Mouse (Mus musculus) heart, postnatal 0 days (tissue): ENCODE data around the gene Agap1. TPM values are rescaled to one million over a fixed set of nuclear protein-coding genes. Genes with fewer than 3 reads are reported as not detected.
A peak's percentile ranks its signal among the peaks of the same experiment; 100 is the strongest.

Experiments
- ATAC-seq: fragments of 200-750 bp; cut with Nextera tagmentation; 2 replicates; pipeline ENCODE4 v1.8.0; 2017; ENCODE audit warnings: low read depth, moderate number of reproducible peaks, moderate library complexity; ENCODE audit not compliant: insufficient read depth
- DNase-seq: peaks from one replicate; pipeline ENCODE4 v3.0.0-alpha.2; 2016; ENCODE audit warnings: low spot score
- H3K27ac ChIP-seq: fragments of 300-500 bp; sonication (generic); 2 replicates; pipeline ENCODE4 v1.5.1; 2014; ENCODE audit warnings: low read depth, mild to moderate bottlenecking
- H3K27me3 ChIP-seq: fragments of 300-500 bp; sonication (generic); 2 replicates; pipeline ENCODE4 v1.6.1; 2014; ENCODE audit warnings: low read length, mixed read lengths; ENCODE audit not compliant: control insufficient read depth, insufficient read depth
- H3K36me3 ChIP-seq: fragments of 300-500 bp; sonication (generic); replicated peaks from 2 replicates; pipeline ENCODE4 v1.6.1; 2014; ENCODE audit warnings: low read length, mixed read lengths; ENCODE audit not compliant: control insufficient read depth, insufficient read depth
- H3K4me1 ChIP-seq: fragments of 300-500 bp; sonication (generic); 2 replicates; pipeline ENCODE4 v1.6.1; 2014; ENCODE audit warnings: antibody characterized with exemption; ENCODE audit not compliant: control insufficient read depth, insufficient read depth
- H3K4me2 ChIP-seq: fragments of 300-500 bp; sonication (generic); 2 replicates; pipeline ENCODE4 v1.6.1; 2014; ENCODE audit warnings: low read depth, mild to moderate bottlenecking, low read length, moderate library complexity
- H3K4me3 ChIP-seq: fragments of 300-500 bp; sonication (generic); 2 replicates; pipeline ENCODE4 v1.5.1; 2014; ENCODE audit warnings: low read depth, low read length
- H3K9ac ChIP-seq: fragments of 300-500 bp; sonication (generic); replicated peaks from 2 replicates; pipeline ENCODE4 v1.6.1; 2014; ENCODE audit warnings: low read depth, low read length, mixed read lengths
- H3K9me3 ChIP-seq: fragments of 300-500 bp; sonication (generic); replicated peaks from 2 replicates; pipeline ENCODE4 v1.6.1; 2016; ENCODE audit warnings: low read length; ENCODE audit not compliant: control insufficient read depth
- CTCF ChIP-seq: IDR thresholded peaks from 2 replicates; pipeline ENCODE4 v1.5.1; 2016; ENCODE audit warnings: antibody characterized with exemption, control low read depth, low read depth
- EP300 ChIP-seq: IDR thresholded peaks from 2 replicates; pipeline ENCODE4 v1.6.1; 2016; ENCODE audit warnings: antibody characterized with exemption, low read depth
- WGBS: fragments of 180-500 bp; shearing (Covaris S2); extraction: QIAGEN DNeasy Blood & Tissue Kit; methylation state at CpG from one replicate; pipeline ENCODE4 v1.1.7; 2014; 5-methylcytosine and 5-hydroxymethylcytosine counted together
- polyA plus RNA-seq: library from polyadenylated mRNA; unstranded; fragments of >200 nt; fragmentation: Nextera tagmentation; extraction: Ambion mirVana; gene quantifications from 2 replicates; pipeline ENCODE4 v1.2.1, GENCODE M21; 2015
- total RNA-seq: library from RNA; depleted of rRNA; stranded (reverse); fragments of >200 nt; gene quantifications from 2 replicates; pipeline ENCODE4 v1.2.3, GENCODE M21; 2014; ENCODE audit warnings: low replicate concordance

The Agap1 gene
- total and polyA plus RNA-seq, 2 experiments from 2014 or later: 6.1 to 21.0 TPM

- Histone ChIP-seq H3K4me3 (no peak overlapping the region), H3K4me1 (peaks cover 14% of the 10 kb centered on the region), H3K4me2 (no peak overlapping the region), H3K9me3 (no peaks in the 10 kb centered on the region), H3K27me3 (no peaks in the 10 kb centered on the region), H3K27ac (no peak overlapping the region), H3K9ac (no peak overlapping the region), H3K36me3 (peaks cover 29% of the 10 kb centered on the region; the same call in 1 of the 2 replicates)
- ATAC-seq (no peak), DNase-seq (no peak)
- TF ChIP-seq EP300 (no peak), CTCF (no peak)
- WGBS: 85% methylated on average over 5 of the region's 5 CpGs
These were observed 155.4 kb downstream of the Agap1 start for GRCm38 (mm10) chr1:89609964-89610363.

GRCm38 (mm10) chr1:89611521-89611920, 156.9 kb downstream of the Agap1 start:
- TF ChIP-seq CTCF: no peak
- no peak for TF ChIP-seq EP300
- H3K27me3 ChIP-seq: no peaks in the 10 kb centered on the region
- ATAC-seq (no peak), DNase-seq (no peak)
- 73% methylated on average over 6 of the region's 6 CpGs for WGBS
- no peak overlapping the region for H3K4me3 ChIP-seq
- no peak overlapping the region for H3K4me2 ChIP-seq
- no peaks in the 10 kb centered on the region for H3K9me3 ChIP-seq
- H3K4me1 ChIP-seq: peaks cover 14% of the 10 kb centered on the region
- H3K36me3 ChIP-seq: 0 out of 2 replicates have a peak, but pooled peaks cover 21% of the 10 kb centered on the region
- no peak overlapping the region for H3K9ac ChIP-seq
- H3K27ac ChIP-seq: peak overlapping the region; percentile 31; the same call in 1 of the 2 replicates

- TF ChIP-seq CTCF: no peak
- peak; percentile 89 for TF ChIP-seq EP300
- DNase-seq: peak; percentile 79
- no peaks in the 10 kb centered on the region for H3K9me3 ChIP-seq
- no peak overlapping the region for H3K9ac ChIP-seq
- peak overlapping the region; percentile 83 for H3K27ac ChIP-seq
- no peak overlapping the region for H3K4me3 ChIP-seq
- peaks cover 28% of the 10 kb centered on the region for H3K4me1 ChIP-seq
- H3K4me2 ChIP-seq: no peak overlapping the region
- H3K36me3 ChIP-seq: 0 out of 2 replicates have a peak, but pooled peaks cover 21% of the 10 kb centered on the region
- peak; percentile 87 for ATAC-seq
- 41% methylated on average over 5 of the region's 5 CpGs for WGBS
- no peaks in the 10 kb centered on the region for H3K27me3 ChIP-seq
These were observed 158.7 kb downstream of the Agap1 start for GRCm38 (mm10) chr1:89613234-89613870.

- Histone ChIP-seq H3K4me2 (no peak overlapping the region), H3K4me3 (no peak overlapping the region), H3K4me1 (peaks cover 57% of the 10 kb centered on the region), H3K9me3 (no peaks in the 10 kb centered on the region), H3K27me3 (no peaks in the 10 kb centered on the region), H3K36me3 (no peaks in the 10 kb centered on the region), H3K27ac (no peak overlapping the region), H3K9ac (no peak overlapping the region)
- WGBS: 52% methylated on average over 6 of the region's 6 CpGs
- no peak for DNase-seq
- TF ChIP-seq EP300: no peak
- TF ChIP-seq CTCF: no peak
- ATAC-seq: no peak
These were observed 161.9 kb downstream of the Agap1 start for GRCm38 (mm10) chr1:89616556-89616955.

- no peak overlapping the region for H3K4me3 ChIP-seq
- H3K36me3 ChIP-seq: no peaks in the 10 kb centered on the region
- ATAC-seq (no peak), DNase-seq (no peak)
- WGBS: 58% methylated on average over 9 of the region's 9 CpGs
- H3K27me3 ChIP-seq: no peaks in the 10 kb centered on the region
- H3K4me1 ChIP-seq: peaks cover 58% of the 10 kb centered on the region
- no peak overlapping the region for H3K4me2 ChIP-seq
- H3K9ac ChIP-seq: no peak overlapping the region
- H3K9me3 ChIP-seq: no peaks in the 10 kb centered on the region
- TF ChIP-seq EP300 (no peak), CTCF (no peak)
- peak overlapping the region; percentile 90; the same call in 1 of the 2 replicates for H3K27ac ChIP-seq
These were observed 162.7 kb downstream of the Agap1 start for GRCm38 (mm10) chr1:89617336-89617735.
